Mouse (Mus musculus): ENCODE measurements around the gene Nabp2. TPM values are rescaled to one million over a fixed set of nuclear protein-coding genes. Genes with fewer than 3 reads are reported as not detected.

Gene Nabp2
- total RNA-seq (2021) = 10 to 100 TPM; 50.7 to 51.3 TPM
- long read RNA-seq, experiment 1, transcript Nabp2-201 (7 exons, 1,130 nt) = major isoform, 33 of 42 reads
- long read RNA-seq, experiment 1, partial matches to known transcripts = 2 of 42 reads
- long read RNA-seq, experiment 1, other reads (novel, unspliced or antisense) = 5 of 42 reads
- long read RNA-seq, experiment 2, transcript Nabp2-201 (7 exons, 1,130 nt) = major isoform, 30 of 35 reads
- long read RNA-seq, experiment 2, partial matches to known transcripts = 0 of 35 reads
- long read RNA-seq, experiment 2, other reads (novel, unspliced or antisense) = 2 of 35 reads

DNA sequence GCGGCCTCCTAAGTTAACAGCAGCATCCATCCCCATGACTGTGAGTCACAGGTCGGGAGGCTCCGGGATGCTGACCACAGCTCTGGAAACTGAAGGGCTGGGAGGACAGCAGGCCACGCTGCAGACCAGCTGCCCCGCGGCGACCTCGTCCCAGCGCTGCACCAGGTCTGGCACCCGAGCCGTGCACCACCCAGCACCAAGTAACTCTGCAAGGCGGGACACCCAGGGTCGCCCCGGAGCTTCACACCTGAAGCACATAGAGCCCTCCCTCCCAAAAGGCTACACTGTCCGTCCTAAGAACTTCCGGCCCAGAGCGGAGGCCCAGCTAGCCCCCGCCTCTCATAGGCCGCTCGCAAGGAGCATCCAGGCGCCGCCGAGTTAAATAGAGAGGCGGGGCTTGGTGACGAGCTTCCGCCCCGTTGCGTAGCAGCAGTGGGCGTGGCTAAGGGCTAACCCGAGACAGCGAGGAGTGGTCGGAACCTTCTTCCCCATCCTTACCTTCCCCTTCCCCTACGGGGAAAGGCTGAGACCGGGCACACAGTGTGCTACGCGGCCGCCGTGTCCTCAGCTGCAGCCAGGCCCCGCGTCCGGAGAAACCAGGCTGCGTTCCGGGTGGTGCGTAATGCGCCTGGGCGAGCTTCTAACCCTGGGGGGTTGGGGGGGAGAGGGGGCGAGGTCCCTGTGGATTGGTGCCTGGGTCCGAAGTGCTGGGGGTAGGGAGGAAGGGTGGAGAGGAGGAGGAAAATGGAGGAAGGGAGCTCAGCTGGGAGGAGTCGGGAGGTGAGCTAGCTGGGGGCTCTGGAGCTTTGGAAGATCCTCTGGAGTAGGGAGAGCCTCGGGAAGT, at the start of gene Nabp2, which contains the start of gene Rnf41:
Gene Nabp2 (minus strand): TSS at position 282 of the 844 bp plus-strand sequence.
Gene Rnf41 (plus strand): TSS at position 447 of the 844 bp plus-strand sequence.
- DNase-seq = peak; percentile 95

DNA sequence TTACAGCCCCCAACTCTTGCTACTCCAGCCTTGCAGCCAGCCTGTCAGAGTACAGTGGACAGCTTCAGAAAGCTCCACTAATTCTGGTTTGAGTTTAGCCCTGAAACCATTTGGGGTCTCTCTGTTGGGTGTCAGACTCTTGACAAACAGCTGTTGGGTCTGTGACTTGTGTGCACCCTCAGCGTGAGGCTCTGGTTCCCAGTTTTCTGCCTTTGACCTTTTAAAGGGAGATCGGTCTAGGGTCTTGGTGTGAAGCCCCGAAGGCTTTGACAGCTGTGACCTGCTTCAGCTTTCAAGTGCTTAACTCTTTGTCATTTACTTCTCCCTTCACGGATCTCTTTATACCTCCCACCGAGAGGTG, 49.0 kb upstream of the Nabp2 start:
- DNase-seq = no peak

- peak; percentile 38 for DNase-seq
Observed at GRCm38 (mm10) chr10:128459409-128460269, 48.3 kb upstream of the Nabp2 start.

GRCm38 (mm10) chr10:128458719-128459408, 47.6 kb upstream of the Nabp2 start, which contains the start of gene Smarcc2:
Gene Smarcc2, plus strand, starts transcription at chr10:128459248.
- DNase-seq = peak; percentile 91

DNA sequence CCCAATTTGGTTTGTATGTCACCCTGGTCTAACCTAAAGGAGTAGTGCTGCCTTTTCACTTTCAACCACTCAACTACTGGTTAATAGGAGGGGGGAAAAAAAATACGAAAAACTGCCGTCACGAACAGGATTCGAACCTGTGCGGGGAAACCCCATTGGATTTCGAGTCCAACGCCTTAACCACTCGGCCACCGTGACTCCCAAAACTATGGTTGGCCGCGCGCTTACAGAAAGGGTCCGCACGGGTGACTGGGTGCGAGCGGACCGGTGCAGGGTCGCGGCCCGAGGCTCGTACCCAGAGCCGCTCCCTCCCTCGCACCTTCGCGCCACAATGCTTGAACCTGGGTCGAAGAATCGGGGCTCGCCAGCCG, 47.0 kb upstream of the Nabp2 start:
- peak; percentile 92 for DNase-seq

- DNase-seq = no peak
Observed at GRCm38 (mm10) chr10:128457676-128458075, 46.4 kb upstream of the Nabp2 start.

DNA sequence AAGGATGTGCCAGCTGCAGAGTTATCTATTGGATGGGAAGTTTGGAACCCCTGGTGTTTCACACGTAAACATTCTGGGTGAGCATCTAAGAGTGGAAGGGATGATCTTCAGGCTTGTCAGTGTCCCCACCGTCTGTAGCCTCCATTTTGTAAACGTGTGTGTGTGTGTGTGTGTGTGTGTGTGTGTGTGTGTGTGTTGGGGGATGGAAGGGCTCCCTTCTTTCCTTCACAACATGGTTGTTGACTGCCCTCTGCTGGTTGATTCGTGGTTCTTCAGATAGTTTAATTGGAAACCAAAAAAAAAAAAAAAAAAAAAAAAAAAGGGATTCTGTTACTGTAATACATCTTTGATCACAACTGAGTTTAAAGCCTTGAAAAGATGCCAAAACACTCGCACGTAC, 44.0 kb upstream of the Nabp2 start:
- DNase-seq = peak; percentile 72

DNA sequence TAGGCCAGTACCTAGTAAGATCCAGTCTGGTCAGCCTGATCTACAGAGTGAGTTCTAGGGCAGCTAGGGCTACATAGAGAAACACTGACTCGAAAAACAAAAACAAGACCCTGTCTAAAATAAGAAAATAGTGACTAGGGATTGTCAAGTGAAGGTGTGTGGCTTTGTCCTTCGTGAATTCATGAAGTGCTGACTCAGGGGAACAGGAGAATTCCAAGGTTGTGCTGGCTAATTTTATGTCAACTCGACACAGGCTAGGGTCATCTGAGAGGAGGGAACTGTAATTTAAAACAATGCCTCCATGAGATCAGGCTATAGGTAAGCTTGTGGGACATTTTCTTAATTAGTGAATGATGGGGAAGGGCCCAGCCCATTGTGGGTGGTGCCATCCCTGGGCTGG, 43.2 kb upstream of the Nabp2 start:
- no peak for DNase-seq

DNA sequence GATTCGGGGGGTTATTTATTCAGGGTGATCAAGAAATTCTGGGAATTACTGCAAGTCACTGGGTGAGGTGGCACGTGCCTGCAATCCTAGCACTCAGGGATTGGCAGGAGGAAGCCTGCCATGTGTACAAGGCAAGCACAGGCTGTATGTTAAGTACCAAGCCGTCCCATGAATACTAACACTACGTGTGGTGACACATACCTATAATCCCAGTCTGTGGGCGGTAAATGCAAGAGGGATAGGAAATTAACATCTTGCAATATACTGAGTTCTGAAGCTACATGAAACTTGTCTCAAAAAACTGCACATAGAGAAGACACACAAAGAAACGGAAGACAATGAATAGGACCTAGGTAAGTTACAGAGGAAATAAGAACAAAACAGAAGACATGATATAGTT, 39.7 kb upstream of the Nabp2 start:
- DNase-seq = no peak

DNA sequence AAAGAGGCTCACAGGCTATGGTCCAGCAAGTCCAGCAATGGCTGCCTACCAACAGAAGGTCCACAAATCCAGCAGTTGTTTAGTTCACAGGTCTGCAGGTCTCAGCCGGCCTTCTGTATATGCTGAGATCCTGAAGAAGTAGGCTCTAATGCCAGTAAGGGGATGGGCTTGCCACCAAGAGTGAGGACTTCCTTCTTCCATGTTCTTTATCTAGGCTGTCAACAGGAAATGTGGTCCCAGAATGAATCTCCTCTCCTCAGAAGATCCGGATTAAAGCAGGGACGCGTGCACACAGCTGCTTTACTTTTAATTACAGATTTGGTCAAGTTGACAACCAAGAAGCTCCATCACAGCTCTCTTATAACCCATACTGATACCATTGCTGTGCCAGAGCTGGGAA, 34.1 kb upstream of the Nabp2 start:
- no peak for DNase-seq

DNA sequence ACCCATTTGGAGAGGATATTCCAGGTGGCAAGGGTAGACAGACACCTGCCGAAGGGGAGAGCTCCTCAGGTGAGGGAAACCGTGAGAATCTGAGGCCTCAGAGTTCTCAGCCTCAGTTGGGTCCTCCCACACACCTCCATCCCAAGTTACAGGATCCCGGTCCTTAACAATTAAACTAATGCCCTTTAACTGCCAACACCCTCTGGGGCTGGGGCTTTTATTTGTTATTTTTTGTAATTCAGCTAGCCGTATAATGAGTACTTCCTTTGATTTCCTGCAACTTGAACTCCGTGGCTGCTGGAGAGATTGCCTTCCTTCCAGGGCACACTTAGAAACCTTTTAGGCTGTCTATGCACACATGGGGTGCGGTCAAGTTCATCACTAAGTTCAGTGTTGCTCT, 33.1 kb upstream of the Nabp2 start:
- no peak for DNase-seq

GRCm38 (mm10) chr10:128442718-128443117, 31.4 kb upstream of the Nabp2 start:
- no peak for DNase-seq

- DNase-seq = no peak
Observed at GRCm38 (mm10) chr10:128441324-128442119, 30.2 kb upstream of the Nabp2 start.

DNA sequence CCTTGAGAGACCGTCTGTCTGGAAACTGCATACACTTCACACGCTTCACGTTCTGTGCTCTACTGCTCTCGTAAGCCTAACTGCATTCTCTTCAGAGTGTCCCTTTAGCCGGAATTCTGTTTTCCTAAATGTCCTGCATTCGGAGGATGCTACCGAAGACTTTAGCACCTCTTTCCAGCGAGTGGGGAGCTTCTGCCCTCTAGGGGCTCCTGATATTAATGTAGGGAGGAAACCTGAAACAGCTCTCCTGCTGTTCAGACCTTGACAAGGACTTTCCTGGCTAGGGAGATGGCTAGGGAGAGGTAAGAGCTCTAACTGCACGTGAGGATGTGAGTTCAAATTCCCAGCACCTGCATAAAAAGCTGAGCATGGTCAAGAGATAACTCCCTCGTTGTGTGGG, 29.1 kb upstream of the Nabp2 start:
- DNase-seq = no peak

GRCm38 (mm10) chr10:128438675-128439279, 27.5 kb upstream of the Nabp2 start:
- no peak for DNase-seq

GRCm38 (mm10) chr10:128436376-128436775, 25.1 kb upstream of the Nabp2 start:
- no peak for DNase-seq

GRCm38 (mm10) chr10:128435873-128436272, 24.6 kb upstream of the Nabp2 start:
- no peak for DNase-seq

- DNase-seq = peak; percentile 33
Observed at GRCm38 (mm10) chr10:128435186-128435823, 24.0 kb upstream of the Nabp2 start.

- DNase-seq = no peak
Observed at GRCm38 (mm10) chr10:128434681-128435080, 23.4 kb upstream of the Nabp2 start.

GRCm38 (mm10) chr10:128433417-128433816, 22.1 kb upstream of the Nabp2 start:
- DNase-seq = no peak
